Mouse (Mus musculus): Measurements from ENCODE around the gene Foxa1.

The Foxa1 gene

GRCm38 (mm10) chr12:57539551-57539985 is 7.1 kb downstream of the Foxa1 start:
- no peak for DNase-seq

- DNase-seq, result no peak
These were observed 7.8 kb downstream of the Foxa1 start for GRCm38 (mm10) chr12:57538588-57539550.

- DNase-seq, result no peak
These were observed 8.7 kb downstream of the Foxa1 start for GRCm38 (mm10) chr12:57537791-57538587.

- DNase-seq, result no peak
These were observed 9.6 kb downstream of the Foxa1 start for GRCm38 (mm10) chr12:57536909-57537670.

- DNase-seq, result no peak
These were observed 10.4 kb downstream of the Foxa1 start for GRCm38 (mm10) chr12:57536056-57536908.

GRCm38 (mm10) chr12:57534879-57535611 is 11.7 kb downstream of the Foxa1 start:
- DNase-seq, result no peak

GRCm38 (mm10) chr12:57534517-57534878 is 12.2 kb downstream of the Foxa1 start:
- no peak for DNase-seq

- no peak for DNase-seq
These were observed 16.2 kb downstream of the Foxa1 start for GRCm38 (mm10) chr12:57530474-57530873.

- DNase-seq, result no peak
These were observed 18.4 kb downstream of the Foxa1 start for GRCm38 (mm10) chr12:57528335-57528734.

GRCm38 (mm10) chr12:57515702-57516377 is 30.9 kb downstream of the Foxa1 start:
- no peak for DNase-seq

- no peak for DNase-seq
These were observed 32.2 kb downstream of the Foxa1 start for GRCm38 (mm10) chr12:57514552-57514951.

- no peak for DNase-seq
These were observed 35.2 kb downstream of the Foxa1 start for GRCm38 (mm10) chr12:57511560-57511959.

- DNase-seq, result no peak
These were observed 35.6 kb downstream of the Foxa1 start for GRCm38 (mm10) chr12:57511127-57511526.

GRCm38 (mm10) chr12:57509726-57510125 is 37.0 kb downstream of the Foxa1 start:
- DNase-seq, result no peak

- no peak for DNase-seq
These were observed 37.8 kb downstream of the Foxa1 start for GRCm38 (mm10) chr12:57508938-57509337.

GRCm38 (mm10) chr12:57505329-57505728 is 41.4 kb downstream of the Foxa1 start:
- DNase-seq, result no peak

GRCm38 (mm10) chr12:57500246-57500645 is 46.5 kb downstream of the Foxa1 start:
- DNase-seq, result no peak

GRCm38 (mm10) chr12:57496347-57497119 is 50.2 kb downstream of the Foxa1 start:
- DNase-seq, result no peak

Data from cerebellum, adult 8-10 months (tissue).